Mouse (Mus musculus): ENCODE results near the gene Nkapl. TPM values are rescaled to one million over a fixed set of nuclear protein-coding genes. Genes with fewer than 3 reads are reported as not detected.

The Nkapl gene
- total RNA-seq, 2 experiments from 2014 or later, result 0.97 to 1.5 TPM

DNA sequence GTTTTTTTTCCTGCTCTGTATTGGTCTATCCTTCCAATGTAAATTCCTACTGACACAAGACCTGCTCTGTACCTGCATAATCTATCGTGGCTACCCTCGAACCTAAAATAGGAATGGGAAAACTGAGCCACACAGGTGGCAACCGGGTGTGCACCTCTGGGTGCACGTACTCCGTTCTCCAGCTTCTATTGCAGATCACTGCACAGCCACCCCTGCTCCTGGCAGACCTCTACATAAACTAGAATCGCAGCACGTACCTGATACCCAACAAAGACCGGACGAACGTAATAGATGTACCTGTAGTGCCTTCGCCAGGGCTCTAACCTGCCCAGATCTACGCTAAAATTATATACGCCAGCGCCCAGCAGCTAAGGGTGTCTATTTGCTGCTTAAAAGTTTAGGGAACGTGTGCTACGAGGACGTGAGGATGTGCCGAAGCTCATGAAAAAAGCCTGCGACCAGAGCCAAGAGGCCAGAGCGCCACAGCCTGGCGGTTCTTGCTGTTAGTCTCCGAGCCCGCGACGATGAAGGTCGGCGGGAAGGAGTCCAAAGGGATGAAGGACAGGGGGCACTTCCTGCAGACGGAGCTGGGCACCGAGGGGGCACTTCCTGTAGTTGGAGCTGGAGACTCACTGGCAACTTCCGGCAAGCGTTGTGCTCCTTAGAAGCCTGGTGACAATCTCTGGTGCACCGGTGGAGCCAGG is 27.7 kb downstream of the Nkapl start, which contains the start of gene Pgbd1:
Gene Pgbd1, minus strand, starts transcription at position 556 of the 704 bp plus-strand sequence.
- DNase-seq, result peak; percentile 90
- intact Hi-C loops (cut with DNase I), result loop anchor here (5.0 kb wide), 1 partner anchor 38 kb away; the partner anchor contains the start of gene Zkscan3

DNA sequence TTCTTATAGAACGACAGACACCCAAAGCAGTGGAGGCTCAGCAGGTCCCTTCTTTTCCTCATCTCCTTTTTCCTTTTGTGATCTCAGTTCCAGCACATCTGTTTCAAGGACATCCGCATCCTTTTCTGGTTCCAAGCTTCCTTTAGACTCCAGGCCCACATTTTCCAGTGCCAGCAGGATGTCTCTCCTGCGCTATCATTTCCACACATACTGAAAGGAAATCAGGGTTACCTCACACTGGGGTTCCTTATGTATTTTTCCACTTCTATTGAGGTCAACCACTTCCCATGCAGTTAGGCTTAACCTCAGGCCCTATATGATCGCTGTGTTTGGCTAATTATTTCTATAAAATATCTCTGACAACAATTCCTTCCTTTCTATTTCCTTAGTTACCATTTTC is 32.8 kb downstream of the Nkapl start:
- intact Hi-C loops (cut with DNase I), result no loop called here
- no peak for DNase-seq

DNA sequence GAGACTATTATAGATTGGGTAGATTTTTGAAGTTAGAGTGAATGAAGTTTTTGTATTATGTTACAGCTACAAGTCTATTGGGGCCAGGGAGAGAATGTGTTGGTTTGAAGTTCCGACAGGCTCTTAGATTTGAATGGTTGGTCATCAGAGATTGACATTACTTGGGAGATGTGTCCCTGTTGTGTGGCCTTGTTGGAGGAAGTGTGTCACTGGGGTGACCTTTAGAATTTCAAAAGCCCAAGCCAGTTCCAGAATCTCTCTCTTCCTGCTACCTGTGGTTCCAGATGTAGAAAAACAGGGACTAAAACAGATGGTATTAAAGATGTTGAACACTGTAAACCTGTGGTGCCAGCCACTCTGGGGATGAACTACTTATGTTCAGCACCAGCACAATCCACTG is 40.7 kb downstream of the Nkapl start:
- no peak for DNase-seq
- intact Hi-C loops (cut with DNase I), result no loop called here

DNA sequence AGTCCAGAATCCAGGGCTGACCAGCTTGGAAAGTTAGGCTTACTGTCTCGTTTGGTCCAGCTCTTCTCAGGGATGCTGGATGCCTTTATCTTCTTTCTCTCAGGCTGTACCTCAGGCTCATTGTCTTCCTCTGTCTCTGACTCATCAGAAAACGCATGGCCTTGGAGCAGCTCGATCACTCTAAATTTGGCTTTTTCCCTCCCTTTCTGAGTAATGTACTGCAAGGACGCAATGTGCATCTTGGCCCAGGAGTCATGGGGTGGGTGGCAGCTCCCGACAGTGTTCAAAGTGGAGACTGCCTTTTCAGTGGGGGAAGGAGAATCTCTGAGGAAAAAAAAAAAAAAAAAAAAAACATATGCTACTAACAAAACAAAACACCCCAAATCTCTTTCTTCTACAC is 45.0 kb downstream of the Nkapl start:
- intact Hi-C loops (cut with DNase I), result no loop called here
- DNase-seq, result no peak

DNA sequence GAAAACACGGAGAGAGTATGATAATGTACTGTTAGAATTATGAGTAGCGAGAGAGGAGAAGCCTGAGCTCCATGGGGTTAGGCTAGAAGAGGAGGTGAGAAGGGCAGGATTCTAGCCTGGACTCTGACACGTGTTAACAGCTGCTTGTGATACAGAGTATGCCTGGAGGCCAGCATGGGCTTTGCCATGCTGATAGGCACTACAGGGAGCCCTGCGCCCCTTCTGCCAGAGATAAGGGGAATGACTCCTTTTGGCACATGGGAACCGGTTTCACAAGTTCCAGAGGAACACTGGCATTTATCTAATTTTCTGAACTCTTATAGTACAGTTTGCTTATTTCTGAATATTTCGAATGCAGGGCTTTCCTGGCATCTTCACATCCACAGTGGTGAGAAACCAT is 49.4 kb downstream of the Nkapl start:
- DNase-seq, result no peak
- intact Hi-C loops (cut with DNase I), result no loop called here

DNA sequence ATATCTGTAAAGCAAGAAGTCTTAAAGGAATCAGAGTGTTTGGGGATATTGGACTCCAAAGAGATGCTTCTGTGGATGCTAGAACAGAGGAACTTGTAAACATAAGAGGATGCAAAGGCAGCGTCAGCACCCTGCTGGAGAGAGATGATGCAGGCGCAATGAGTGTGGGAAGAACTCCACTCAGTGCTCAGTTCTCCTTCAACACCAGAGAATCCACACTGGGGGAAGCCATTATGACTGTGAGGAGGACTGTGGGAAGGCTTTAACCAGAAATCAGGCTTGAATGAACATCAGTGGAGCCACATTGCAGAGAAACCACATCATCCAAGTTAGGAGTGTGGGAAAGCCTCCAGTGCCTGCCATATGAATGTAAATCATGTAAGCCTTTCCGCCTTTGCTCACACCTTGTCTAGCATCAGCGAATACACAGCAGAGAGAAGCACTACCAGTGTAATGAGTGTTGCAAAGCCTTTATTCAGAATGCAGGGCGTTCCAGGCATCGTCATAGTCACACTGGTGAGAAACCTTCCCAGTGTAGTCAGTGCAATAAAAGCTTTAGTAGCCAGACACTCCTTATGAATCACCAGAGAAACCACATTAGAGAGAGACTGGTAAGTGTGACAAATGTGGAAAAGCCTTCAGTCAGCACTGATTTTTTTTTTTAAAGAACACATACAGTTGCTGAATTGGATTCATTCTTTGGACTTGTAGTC is 50.9 kb downstream of the Nkapl start:
- DNase-seq, result no peak
- intact Hi-C loops (cut with DNase I), result no loop called here

Small RNAs within 50 kb of the gene (microRNA-seq; reads per million reads assigned to microRNA genes)
- gene Mir1896, result not detected

Other genes starting within 250 kb of the Nkapl start
- not detected for gene Gpx5, start 175.8 kb downstream of the Nkapl start, total RNA-seq (2021)
- gene Gpx6, start 156.4 kb downstream of the Nkapl start, total RNA-seq (2021), result not detected
- gene Olfr1367, start 121.6 kb downstream of the Nkapl start, total RNA-seq (2021), result not detected
- gene Zscan12, start 105.7 kb downstream of the Nkapl start, total RNA-seq (2021), result 10 to 100 TPM; 11.0 to 11.3 TPM
- gene Zkscan3, start 65.8 kb downstream of the Nkapl start, total RNA-seq (2021), result 10 to 100 TPM; 49.4 to 56.1 TPM
- gene Pgbd1, start 27.5 kb downstream of the Nkapl start, total RNA-seq (2021), result 1 to 10 TPM; 1.3 to 2.2 TPM
- gene Zscan26, start 14.8 kb downstream of the Nkapl start, total RNA-seq (2021), result 10 to 100 TPM; 27.0 to 28.7 TPM
- 1 to 10 TPM; 7.8 to 8.8 TPM for gene Zkscan4, start 10.4 kb upstream of the Nkapl start, total RNA-seq (2021)
- not detected for gene Gm10065, start 10.9 kb upstream of the Nkapl start, total RNA-seq (2021)
- gene AK157302, start 26.7 kb upstream of the Nkapl start, total RNA-seq (2021), result 10 to 100 TPM; 11.3 to 14.5 TPM
- 10 to 100 TPM; 36.2 to 49.5 TPM for gene Gm11273, start 32.9 kb upstream of the Nkapl start, total RNA-seq (2021)
- gene Zkscan8, start 62.6 kb upstream of the Nkapl start, total RNA-seq (2021), result 10 to 100 TPM; 13.7 to 13.9 TPM
- gene Olfr1366, start 74.3 kb upstream of the Nkapl start, total RNA-seq (2021), result not detected
- not detected for gene Olfr1535, start 91.4 kb upstream of the Nkapl start, total RNA-seq (2021)
- not detected for gene Olfr1364, start 113.2 kb upstream of the Nkapl start, total RNA-seq (2021)
- gene Olfr1362, start 145.5 kb upstream of the Nkapl start, total RNA-seq (2021), result not detected
- gene Olfr11, start 174.0 kb upstream of the Nkapl start, total RNA-seq (2021), result not detected
- gene Olfr1361, start 194.9 kb upstream of the Nkapl start, total RNA-seq (2021), result not detected
- gene Olfr1360, start 208.9 kb upstream of the Nkapl start, total RNA-seq (2021), result not detected
- gene Olfr1359, start 229.6 kb upstream of the Nkapl start, total RNA-seq (2021), result not detected
- 100 to 1,000 TPM; 112 to 115 TPM for gene Hist1h2bl, start 247.6 kb upstream of the Nkapl start, total RNA-seq (2021)
- 100 to 1,000 TPM; 129 to 178 TPM for gene Hist1h2ai, start 247.9 kb upstream of the Nkapl start, total RNA-seq (2021)
- gene Hist1h3h, start 249.2 kb upstream of the Nkapl start, total RNA-seq (2021), result 100 to 1,000 TPM; 159 to 180 TPM

Measured in left cerebral cortex, postnatal 4 days (tissue).